Mouse (Mus musculus) stomach, embryonic 14.5 days (tissue): Measurements from ENCODE around the gene Gm5741. TPM values are rescaled to one million over a fixed set of nuclear protein-coding genes. Genes with fewer than 3 reads are reported as not detected.

ENCODE experiments used
- microRNA-seq: library from miRNA; unstranded; fragments of <30 nt; microRNA quantifications from one replicate; pipeline ENCODE4, GENCODE M21; 2016
- polyA plus RNA-seq: library from polyadenylated mRNA; unstranded; fragments of >200 nt; fragmentation: Nextera tagmentation; extraction: Ambion mirVana; gene quantifications from 2 replicates; pipeline ENCODE4 v1.2.1, GENCODE M21; 2014

The Gm5741 gene
- polyA plus RNA-seq, 1 experiment from 2014 or later, result not detected

Small RNA genes lying within 50 kb of the gene (microRNA-seq; reads per million reads assigned to microRNA genes)
- gene Gm23388, result not detected
- 1.6 reads per million for gene Mir7070

Other genes with a start within 250 kb of the Gm5741 start
- 7.1 and 7.6 TPM in 2 replicates for gene Dand5, start 245.2 kb downstream of the Gm5741 start, polyA plus RNA-seq
- gene Gadd45gip1, start 236.5 kb downstream of the Gm5741 start, polyA plus RNA-seq, result 49.5 and 50.5 TPM in 2 replicates
- 119 and 125 TPM in 2 replicates for gene Rad23a, start 227.3 kb downstream of the Gm5741 start, polyA plus RNA-seq
- 669 and 791 TPM in 2 replicates for gene Calr, start 221.0 kb downstream of the Gm5741 start, polyA plus RNA-seq
- 83.7 and 88.9 TPM in 2 replicates for gene Farsa, start 211.0 kb downstream of the Gm5741 start, polyA plus RNA-seq
- 65.4 and 77.8 TPM in 2 replicates for gene Syce2, start 195.9 kb downstream of the Gm5741 start, polyA plus RNA-seq
- gene Gcdh, start 174.1 kb downstream of the Gm5741 start, polyA plus RNA-seq, result 29.3 and 30.8 TPM in 2 replicates
- 2.3 and 2.4 TPM in 2 replicates for gene Klf1, start 166.1 kb downstream of the Gm5741 start, polyA plus RNA-seq
- gene Dnase2a, start 159.4 kb downstream of the Gm5741 start, polyA plus RNA-seq, result 14.7 and 17.9 TPM in 2 replicates
- gene Mast1, start 130.6 kb downstream of the Gm5741 start, polyA plus RNA-seq, result 2.2 and 3.2 TPM in 2 replicates
- gene Rtbdn, start 121.0 kb downstream of the Gm5741 start, polyA plus RNA-seq, result 0.20 TPM in 1 of 2 replicates, not detected in the other
- not detected in 2 replicates for gene Gm49661, start 98.5 kb downstream of the Gm5741 start, polyA plus RNA-seq
- 799 and 888 TPM in 2 replicates for gene Prdx2, start 98.4 kb downstream of the Gm5741 start, polyA plus RNA-seq
- gene Rnaseh2a, start 98.2 kb downstream of the Gm5741 start, polyA plus RNA-seq, result 114 and 125 TPM in 2 replicates
- gene Junb, start 89.3 kb downstream of the Gm5741 start, polyA plus RNA-seq, result 16.9 and 23.4 TPM in 2 replicates
- gene Hook2, start 77.4 kb downstream of the Gm5741 start, polyA plus RNA-seq, result 34.5 and 34.6 TPM in 2 replicates
- gene Best2, start 53.5 kb downstream of the Gm5741 start, polyA plus RNA-seq, result 0.29 and 0.38 TPM in 2 replicates
- 101 and 103 TPM in 2 replicates for gene Asna1, start 42.7 kb downstream of the Gm5741 start, polyA plus RNA-seq
- gene Trir, start 41.2 kb downstream of the Gm5741 start, polyA plus RNA-seq, result 132 and 136 TPM in 2 replicates
- 19.0 and 26.5 TPM in 2 replicates for gene Tnpo2, start 31.1 kb downstream of the Gm5741 start, polyA plus RNA-seq
- 31.9 and 32.6 TPM in 2 replicates for gene Fbxw9, start 7.9 kb downstream of the Gm5741 start, polyA plus RNA-seq
- 51.9 and 53.9 TPM in 2 replicates for gene Dhps, start 3.8 kb upstream of the Gm5741 start, polyA plus RNA-seq
- 144 and 153 TPM in 2 replicates for gene Wdr83os, start 12.8 kb upstream of the Gm5741 start, polyA plus RNA-seq
- 45.0 and 46.4 TPM in 2 replicates for gene Wdr83, start 13.3 kb upstream of the Gm5741 start, polyA plus RNA-seq
- 41.5 and 45.9 TPM in 2 replicates for gene Man2b1, start 15.3 kb upstream of the Gm5741 start, polyA plus RNA-seq
- 1.7 and 2.9 TPM in 2 replicates for gene Zfp791, start 55.1 kb upstream of the Gm5741 start, polyA plus RNA-seq
- not detected in 2 replicates for gene Cks1brt, start 83.9 kb upstream of the Gm5741 start, polyA plus RNA-seq
- not detected in 2 replicates for gene Olfr371, start 158.0 kb upstream of the Gm5741 start, polyA plus RNA-seq
- 109 and 110 TPM in 2 replicates for gene Orc6, start 231.7 kb upstream of the Gm5741 start, polyA plus RNA-seq
- gene Vps35, start 231.8 kb upstream of the Gm5741 start, polyA plus RNA-seq, result 133 and 134 TPM in 2 replicates